Mouse (Mus musculus): ENCODE data around the gene Hbb-bh1.
"Not testable (repeated sequence)": the region's sequence is repeated elsewhere in the genome, so short reads cannot be mapped to it uniquely, and the experiment has no call there.

Gene Hbb-bh1

DNA sequence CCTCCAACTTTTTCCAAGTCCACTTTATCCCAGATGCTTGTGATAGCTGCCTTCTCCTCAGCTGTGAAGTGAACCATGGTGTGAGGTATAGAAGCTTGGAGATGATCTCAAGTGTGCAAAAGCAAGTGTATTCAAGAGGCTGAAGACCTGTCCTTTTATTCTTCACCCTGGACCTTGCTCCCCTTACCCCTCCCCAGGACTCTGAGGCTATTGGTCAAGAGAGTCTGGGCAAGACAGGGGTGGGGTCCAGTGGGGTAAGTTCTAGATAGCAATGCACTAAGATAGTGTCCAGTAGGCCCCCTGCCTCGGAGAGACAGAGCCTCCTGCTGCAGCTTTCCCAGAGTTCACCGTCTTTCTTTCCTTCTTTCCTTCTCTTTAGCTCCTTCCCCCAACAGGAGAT lies at the start of gene Hbb-bh1:
Gene Hbb-bh1 (minus strand): TSS at position 131 of the 400 bp plus-strand sequence.
- DNase-seq (ENCODE audit: low read depth in 1 of 2, low spot score in 2 of 2), result no peak

DNA sequence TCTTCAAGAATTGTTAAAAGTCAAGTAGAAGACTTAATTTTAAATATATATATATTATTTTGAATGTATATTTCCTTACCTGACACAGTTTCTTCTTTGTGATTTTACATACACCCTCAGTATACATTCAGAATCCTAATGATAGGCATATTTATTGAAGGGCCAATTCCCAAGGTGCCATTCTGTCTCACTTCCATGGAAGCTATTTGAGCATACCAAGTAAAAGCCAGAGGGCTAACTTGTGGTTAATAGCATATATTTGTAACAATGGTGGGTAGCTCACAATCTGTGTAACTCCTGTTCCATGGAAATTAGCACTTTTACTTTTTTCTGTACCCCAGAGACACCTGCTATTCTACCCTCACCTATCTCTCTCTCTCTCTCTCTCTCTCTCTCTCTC lies 43.2 kb upstream of the Hbb-bh1 start, which contains the start of gene Olfr66:
Gene Olfr66 (minus strand): TSS at position 101 of the 400 bp plus-strand sequence.
- no peak for DNase-seq (ENCODE audit: low read depth in 1 of 2, low spot score in 2 of 2)

- no peak for DNase-seq (ENCODE audit: low read depth in 1 of 2, low spot score in 2 of 2)
Measured at GRCm38 (mm10) chr7:103877093-103877492, 34.1 kb upstream of the Hbb-bh1 start.

DNA sequence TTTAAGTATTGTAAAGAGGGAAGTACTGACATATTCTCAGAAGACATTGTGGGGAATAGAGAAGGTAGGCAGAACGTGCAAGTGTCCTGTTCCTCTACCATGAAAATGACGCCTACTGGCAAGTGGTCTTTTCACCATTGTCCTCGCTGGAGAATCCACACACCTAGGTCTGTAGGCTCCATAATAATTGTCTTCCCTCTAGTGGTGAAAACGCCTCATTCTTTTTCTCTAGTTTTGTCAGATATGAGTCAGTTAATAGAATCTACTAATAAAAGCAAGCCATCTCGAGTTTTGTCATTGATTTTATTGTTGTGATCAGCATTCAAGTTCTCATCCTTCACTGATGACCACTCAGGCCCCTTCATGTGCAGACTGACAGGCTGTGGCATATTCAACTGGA lies 31.5 kb upstream of the Hbb-bh1 start:
- DNase-seq (ENCODE audit: low read depth in 1 of 2, low spot score in 2 of 2), result no peak

DNA sequence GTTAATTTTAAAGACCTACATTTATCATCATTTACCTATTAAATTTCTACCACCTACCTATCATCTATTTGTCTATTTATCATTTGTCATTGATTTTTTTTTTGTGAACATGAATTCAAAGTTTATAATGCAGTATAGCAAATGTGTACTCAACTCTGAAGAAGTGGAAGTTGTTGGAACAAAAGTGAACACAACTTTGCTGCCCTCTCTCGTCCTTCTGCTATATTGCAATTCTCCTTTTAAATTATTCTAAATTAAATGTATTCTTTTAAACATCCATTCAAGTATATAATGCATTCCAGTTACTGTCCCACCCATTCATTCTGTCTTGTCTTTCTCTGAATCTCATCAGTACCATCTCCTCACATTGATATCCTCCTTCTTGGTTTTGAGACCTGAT lies 30.1 kb upstream of the Hbb-bh1 start:
- DNase-seq (ENCODE audit: low read depth in 1 of 2, low spot score in 2 of 2), result no peak

DNA sequence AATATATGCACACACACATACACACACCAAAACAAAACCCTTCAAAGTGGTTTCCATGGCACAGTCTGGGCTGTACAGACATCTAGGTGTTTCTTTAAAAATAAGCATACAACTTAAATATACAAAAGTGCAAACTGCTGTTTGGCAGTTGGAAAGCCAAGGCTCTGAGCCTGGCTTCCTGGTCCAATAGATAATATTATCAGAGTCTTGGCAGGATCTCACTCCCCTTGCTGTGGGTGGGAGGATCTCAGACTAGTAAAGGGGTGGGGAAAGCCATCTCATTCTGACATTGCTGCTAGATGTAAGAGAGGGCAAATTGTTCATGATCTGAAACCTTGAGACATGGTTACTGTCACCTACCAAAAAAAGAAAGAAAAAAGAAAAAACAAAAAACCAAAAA lies 27.7 kb upstream of the Hbb-bh1 start:
- no peak for DNase-seq (ENCODE audit: low read depth in 1 of 2, low spot score in 2 of 2)

GRCm38 (mm10) chr7:103865716-103866115 lies 22.8 kb upstream of the Hbb-bh1 start:
- DNase-seq (ENCODE audit: low read depth in 1 of 2, low spot score in 2 of 2), result no peak

DNA sequence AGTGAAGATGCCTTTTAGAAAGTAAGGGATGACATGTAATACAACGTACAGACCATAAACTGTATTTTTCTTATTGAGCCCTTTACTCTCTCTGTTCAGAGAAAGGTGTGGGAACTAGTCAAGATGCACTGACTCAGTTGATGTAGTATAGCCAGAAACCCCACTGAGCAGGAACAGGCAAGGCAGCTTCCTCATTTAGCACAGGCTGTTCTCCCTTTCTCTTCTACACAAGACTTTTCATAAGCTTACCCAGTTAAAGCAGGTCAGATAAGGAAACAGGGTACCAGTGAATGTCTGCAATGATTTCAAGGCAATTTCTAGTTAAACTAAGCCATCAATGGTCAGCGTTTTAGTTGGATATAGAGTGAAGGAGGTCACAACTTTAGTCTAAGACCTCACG lies 18.6 kb upstream of the Hbb-bh1 start:
- DNase-seq (ENCODE audit: low read depth in 1 of 2, low spot score in 2 of 2), result no peak

- DNase-seq (ENCODE audit: low read depth in 1 of 2, low spot score in 2 of 2), result no peak
Measured at GRCm38 (mm10) chr7:103860855-103861254, 17.9 kb upstream of the Hbb-bh1 start.

DNA sequence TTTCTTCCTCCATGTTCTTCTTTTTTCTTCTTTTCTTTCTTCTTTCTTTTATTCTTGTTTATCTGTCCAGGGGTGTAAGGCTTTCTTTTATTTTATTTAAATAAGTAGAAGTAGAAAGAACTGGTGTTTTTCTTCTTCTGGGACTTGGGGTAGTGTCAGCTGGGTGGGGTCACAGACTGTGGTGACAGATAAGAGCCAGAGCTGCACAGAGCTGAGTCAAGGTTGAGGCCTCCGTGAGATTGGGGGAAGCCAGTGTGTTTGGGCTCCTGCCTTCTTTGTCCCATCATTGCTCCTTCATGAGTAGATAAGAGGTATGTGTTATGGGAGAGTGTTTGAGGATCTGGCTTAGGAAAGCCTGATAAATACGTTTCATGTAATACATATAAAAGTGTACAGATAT lies 16.1 kb upstream of the Hbb-bh1 start:
- DNase-seq (ENCODE audit: low read depth in 1 of 2, low spot score in 2 of 2), result no peak

DNA sequence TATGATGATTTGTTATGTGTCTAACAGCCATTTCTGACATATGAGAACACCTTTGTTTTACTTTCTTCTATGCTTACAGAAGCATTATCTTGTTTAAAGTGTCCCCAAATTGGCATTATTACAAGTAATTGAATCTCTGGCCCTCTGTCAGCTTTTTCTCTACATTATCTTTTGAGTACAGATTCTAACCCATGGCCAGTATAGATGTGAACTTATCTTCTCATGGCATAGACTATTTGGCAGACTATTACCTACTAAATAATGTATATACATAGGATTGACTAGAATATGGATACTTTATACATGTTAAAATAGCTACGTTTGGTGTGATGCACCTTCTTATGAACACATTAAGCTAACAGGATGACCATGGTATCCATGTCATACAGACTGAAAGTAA lies 11.7 kb upstream of the Hbb-bh1 start:
- no peak for DNase-seq (ENCODE audit: low read depth in 1 of 2, low spot score in 2 of 2)

- no peak for DNase-seq (ENCODE audit: low read depth in 1 of 2, low spot score in 2 of 2)
Measured at GRCm38 (mm10) chr7:103853090-103853489, 10.1 kb upstream of the Hbb-bh1 start, which contains the start of gene Hbb-y. Gene Hbb-y, minus strand, starts transcription at chr7:103853216.

DNA sequence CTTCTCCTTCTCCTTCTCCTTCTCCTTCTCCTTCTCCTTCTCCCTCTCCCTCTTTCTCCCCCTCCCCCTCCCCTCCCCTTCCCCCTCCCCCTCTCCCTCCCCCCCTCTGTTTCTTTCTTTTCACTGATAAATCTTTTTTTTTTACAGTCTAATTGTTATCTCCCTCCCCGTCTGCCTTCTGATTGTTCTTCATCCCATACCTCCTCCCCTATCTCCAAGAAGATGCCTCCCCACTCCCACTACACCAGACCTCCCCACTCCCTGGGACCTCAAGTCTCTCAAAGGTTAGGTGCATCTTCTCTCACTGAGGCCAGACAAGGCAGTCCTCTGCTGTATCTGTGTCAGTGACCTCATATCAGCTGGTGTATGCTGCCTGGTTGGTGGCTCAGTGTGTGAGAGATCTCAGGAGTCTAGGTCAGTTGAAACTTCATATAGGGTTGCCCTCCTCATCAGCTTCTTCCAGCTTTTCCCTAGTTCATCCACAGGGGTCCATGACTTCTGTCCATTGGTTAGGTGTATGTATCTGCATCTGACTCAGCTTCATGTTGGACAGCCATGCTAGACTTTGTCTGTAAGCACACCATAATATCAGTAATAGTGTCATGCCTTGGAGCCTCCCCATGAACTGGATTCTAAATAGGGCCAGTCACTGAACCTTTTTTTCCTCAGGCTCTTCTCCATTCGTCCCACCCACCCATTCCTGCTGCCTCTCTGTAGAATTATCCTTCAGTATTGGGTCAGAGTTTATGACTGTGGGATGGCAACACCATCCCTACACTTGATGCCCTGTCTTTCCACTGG lies 1.8 kb upstream of the Hbb-bh1 start:
- DNase-seq (ENCODE audit: low read depth in 1 of 2, low spot score in 2 of 2), result no peak

GRCm38 (mm10) chr7:103840268-103840667 lies 2.7 kb downstream of the Hbb-bh1 start, which contains the start of gene Hbb-bh2:
Gene Hbb-bh2, minus strand, starts transcription at chr7:103840520.
- no peak for DNase-seq (ENCODE audit: low read depth in 1 of 2, low spot score in 2 of 2)

DNA sequence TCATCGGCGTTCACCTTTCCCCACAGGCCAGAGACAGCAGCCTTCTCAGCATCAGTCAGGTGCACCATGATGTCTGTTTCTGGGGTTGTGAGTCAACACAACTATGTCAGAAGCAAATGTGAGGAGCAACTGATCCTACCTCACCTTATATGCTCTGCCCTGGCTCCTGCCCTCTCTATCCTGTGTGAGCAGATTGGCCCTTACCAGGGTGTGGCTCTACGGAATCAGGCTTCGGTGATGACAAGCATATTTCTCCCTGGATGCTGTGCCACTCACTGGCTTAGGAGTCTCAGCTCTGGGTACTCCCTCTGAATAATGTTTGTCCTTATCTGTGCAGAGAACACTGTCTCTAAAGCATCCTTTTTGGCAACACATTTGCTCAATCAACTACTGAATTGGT lies 15.2 kb downstream of the Hbb-bh1 start, which contains the start of gene Hbb-bs:
Gene Hbb-bs (minus strand): TSS at position 289 of the 400 bp plus-strand sequence.
- no peak for DNase-seq (ENCODE audit: low read depth in 1 of 2, low spot score in 2 of 2)

GRCm38 (mm10) chr7:103827139-103827538 lies 15.8 kb downstream of the Hbb-bh1 start:
- not testable (repeated sequence) for DNase-seq (ENCODE audit: low read depth in 1 of 2, low spot score in 2 of 2)

GRCm38 (mm10) chr7:103826255-103826887 lies 16.6 kb downstream of the Hbb-bh1 start:
- DNase-seq (ENCODE audit: low read depth in 1 of 2, low spot score in 2 of 2), result no peak

GRCm38 (mm10) chr7:103825536-103826254 lies 17.3 kb downstream of the Hbb-bh1 start:
- DNase-seq (ENCODE audit: low read depth in 1 of 2, low spot score in 2 of 2), result no peak

GRCm38 (mm10) chr7:103824597-103824996 lies 18.4 kb downstream of the Hbb-bh1 start:
- DNase-seq (ENCODE audit: low read depth in 1 of 2, low spot score in 2 of 2), result no peak

DNA sequence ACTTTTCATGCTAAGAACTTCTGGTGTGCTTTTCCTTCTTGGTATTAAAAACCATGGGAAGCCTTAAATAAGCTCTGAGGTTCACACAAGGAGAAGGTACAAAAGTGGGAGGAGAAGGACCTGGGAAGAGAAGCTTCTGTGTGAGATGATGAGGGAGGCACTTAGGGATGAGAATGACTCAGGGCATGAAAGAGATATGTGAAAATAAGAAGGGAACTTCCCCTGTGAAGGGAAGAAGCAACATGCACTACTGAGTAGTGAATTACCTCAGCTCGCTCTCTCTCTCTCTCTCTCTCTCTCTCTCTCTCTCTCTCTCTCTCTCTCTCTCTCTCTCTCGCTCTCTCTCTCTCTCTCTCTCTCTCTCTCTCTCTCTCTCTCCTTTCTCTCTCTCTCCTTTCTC lies 27.9 kb downstream of the Hbb-bh1 start:
- DNase-seq (ENCODE audit: low read depth in 1 of 2, low spot score in 2 of 2), result not testable (repeated sequence)

DNA sequence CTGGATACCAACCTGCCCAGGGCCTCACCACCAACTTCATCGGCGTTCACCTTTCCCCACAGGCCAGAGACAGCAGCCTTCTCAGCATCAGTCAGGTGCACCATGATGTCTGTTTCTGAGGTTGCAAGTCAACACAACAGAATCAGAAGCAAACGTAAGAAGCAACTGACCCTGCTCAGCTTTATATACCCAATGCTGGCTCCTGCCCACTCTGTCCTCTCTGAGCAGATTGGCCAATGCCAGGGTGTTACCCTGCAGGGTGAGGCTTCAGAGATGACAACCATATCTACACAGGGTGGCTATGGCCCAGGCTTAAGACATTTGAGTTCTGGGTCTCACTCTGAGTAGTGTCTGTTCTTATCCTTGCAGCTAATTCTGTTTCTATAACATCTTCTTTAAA lies 29.2 kb downstream of the Hbb-bh1 start, which contains the start of gene Hbb-bt:
Gene Hbb-bt (minus strand): TSS at position 231 of the 400 bp plus-strand sequence.
- DNase-seq (ENCODE audit: low read depth in 1 of 2, low spot score in 2 of 2), result no peak
